ENCODE assay signal across 15 mouse cellular contexts in genomic region chr15:68344652-68345051, GRCm38 (mm10).
"Had no signal": no experiment of that assay in that cellular context is flagged by ENCODE, and none has a peak within 500 bp of the region (broad histone marks: within the 10 kb centered on the region; RNA-seq: fewer than 3 reads in every experiment).

No protein-coding gene starts in this region.

- DNase-seq: kidney, adult 9 months; kidney, postnatal 10 days; kidney, postnatal 4 days; liver, embryonic 13.5 days; lung, embryonic 14.5 days; lung, postnatal 10 days; lung, postnatal 4 days; midbrain, embryonic 14.5 days; thymus, postnatal 4 days had no signal

- H3K4me3 ChIP-seq: layer of hippocampus, adult 2 months; limb, embryonic 12.5 days; liver, embryonic 13.5 days; midbrain, embryonic 10.5 days; myocyte; neural tube, embryonic 15.5 days had no signal

- H3K9ac ChIP-seq: limb, embryonic 12.5 days; liver, embryonic 13.5 days; lung, embryonic 14.5 days; neural tube, embryonic 15.5 days had no signal

- H3K4me2 ChIP-seq: limb, embryonic 12.5 days; liver, embryonic 13.5 days; lung, embryonic 14.5 days; neural tube, embryonic 15.5 days had no signal

- H3K27me3 ChIP-seq: limb, embryonic 12.5 days; liver, embryonic 13.5 days; neural tube, embryonic 15.5 days had no signal

- H3K9me3 ChIP-seq: limb, embryonic 12.5 days; liver, embryonic 13.5 days; midbrain, embryonic 10.5 days; neural tube, embryonic 15.5 days had no signal

- H3K27ac ChIP-seq: layer of hippocampus, adult 2 months; limb, embryonic 12.5 days; liver, embryonic 13.5 days; midbrain, embryonic 10.5 days; neural tube, embryonic 15.5 days; stomach, postnatal 0 days had no signal

- H3K4me1 ChIP-seq: limb, embryonic 12.5 days; liver, embryonic 13.5 days; midbrain, embryonic 10.5 days; neural tube, embryonic 15.5 days had no signal
